Mouse (Mus musculus) erythroblast, adult 5-6 weeks (primary cell): Measurements from ENCODE around the gene Hoxa3. TPM values are rescaled to one million over a fixed set of nuclear protein-coding genes. Genes with fewer than 3 reads are reported as not detected.

ENCODE experiments used
- ATAC-seq: replicated peaks from 2 replicates; pipeline ENCODE4 v1.8.0; 2016; ENCODE audit warnings: moderate number of reproducible peaks, mild to moderate bottlenecking, moderate TSS enrichment, inconsistent platforms; ENCODE audit not compliant: poor library complexity, low FRiP score, severe bottlenecking
- total RNA-seq, 2 experiments: library from RNA; stranded (forward) in 1 of 2; stranded (reverse) in 1 of 2; fragments of 150-400 nt in 1 of 2; fragments of 200-764, 138-1000 nt in 1 of 2; gene quantifications; 2 replicates each; pipeline versions ENCODE4 v1.2.3 to v1.2.4; 2015 to 2017; ENCODE audit warnings: low replicate concordance in 2 of 2

Hoxa3 gene
- total RNA-seq, 2 experiments from 2014 or later, result not detected

DNA sequence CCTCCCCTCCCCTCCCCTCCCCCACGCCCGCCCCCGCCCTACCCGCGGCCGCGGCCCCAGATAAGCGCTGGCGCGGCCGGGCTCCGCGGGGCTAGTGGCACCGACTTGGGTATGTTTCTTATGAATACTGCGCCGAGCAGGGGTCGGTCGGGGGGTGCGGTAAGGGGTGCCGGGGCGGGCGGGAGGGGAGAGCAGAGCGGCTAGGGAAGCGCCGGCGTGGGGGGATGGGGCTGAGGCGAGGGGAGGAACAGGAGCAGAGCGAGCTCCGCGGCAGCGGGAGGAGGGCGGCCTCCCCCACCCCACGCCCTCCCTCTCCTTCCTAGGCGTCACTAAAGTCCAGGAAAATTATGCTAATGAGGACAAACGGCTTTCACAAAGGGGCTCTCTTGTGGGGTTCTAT, 37.3 kb downstream of the Hoxa3 start:
- no peak for ATAC-seq

DNA sequence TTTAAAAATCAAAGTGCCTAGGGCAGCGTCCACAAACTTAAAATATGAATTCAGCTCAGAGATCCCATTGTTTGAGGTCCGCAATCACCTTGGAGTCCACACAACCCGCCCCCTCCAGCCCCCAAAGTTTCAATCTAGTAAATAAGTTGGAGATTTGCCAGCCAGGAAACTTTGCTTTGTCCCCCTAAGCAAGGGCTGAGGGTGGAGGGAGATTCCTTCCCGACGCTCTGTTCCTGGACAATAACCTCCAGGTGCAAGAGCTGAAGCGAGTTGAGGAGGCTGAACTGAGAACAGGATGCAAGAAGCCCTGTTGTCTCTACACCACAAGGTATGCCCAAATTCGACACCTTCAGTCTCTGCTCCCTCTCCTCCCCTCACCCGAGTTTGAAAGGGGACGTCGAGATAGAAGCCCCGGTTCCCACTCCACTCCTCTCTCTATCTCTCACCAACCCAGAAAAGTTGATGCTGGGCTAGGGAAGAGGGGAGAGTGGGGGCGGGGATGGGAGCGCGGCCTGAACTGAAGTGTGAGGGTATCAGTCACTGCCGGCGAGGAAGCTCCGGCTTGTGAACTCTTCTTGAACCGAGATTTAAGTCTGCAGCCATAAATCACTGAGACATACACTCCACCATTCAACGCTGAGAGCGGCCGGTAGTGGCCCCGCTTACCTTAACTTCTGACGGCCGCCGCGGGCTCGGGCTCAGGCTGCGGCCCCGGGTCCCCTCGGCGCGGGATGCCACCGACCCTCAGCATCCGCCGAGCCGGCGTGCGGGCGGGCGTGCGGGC, 38.0 kb downstream of the Hoxa3 start:
- no peak for ATAC-seq

DNA sequence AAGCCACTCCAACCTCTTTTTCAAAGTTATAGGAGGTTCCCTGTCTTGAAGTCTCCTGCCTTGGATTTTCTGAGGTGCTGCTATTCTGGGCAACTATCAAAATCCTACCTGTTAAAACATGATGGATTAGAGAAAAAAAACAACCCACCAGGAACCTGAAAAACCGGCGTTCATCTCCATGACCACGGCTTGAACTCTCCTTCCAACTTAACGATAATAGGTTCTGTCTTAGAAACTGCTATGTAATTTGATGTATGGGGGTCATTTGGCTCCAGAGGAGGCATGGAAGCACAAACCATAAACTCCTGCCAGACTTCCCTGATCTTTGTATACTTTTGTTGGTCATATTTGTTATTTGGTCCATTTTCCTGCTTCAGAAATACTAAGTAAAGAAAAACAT, 39.5 kb downstream of the Hoxa3 start:
- no peak for ATAC-seq

GRCm38 (mm10) chr6:52172501-52172900, 40.6 kb downstream of the Hoxa3 start:
- ATAC-seq, result no peak

GRCm38 (mm10) chr6:52171938-52172337, 41.2 kb downstream of the Hoxa3 start:
- ATAC-seq, result no peak

DNA sequence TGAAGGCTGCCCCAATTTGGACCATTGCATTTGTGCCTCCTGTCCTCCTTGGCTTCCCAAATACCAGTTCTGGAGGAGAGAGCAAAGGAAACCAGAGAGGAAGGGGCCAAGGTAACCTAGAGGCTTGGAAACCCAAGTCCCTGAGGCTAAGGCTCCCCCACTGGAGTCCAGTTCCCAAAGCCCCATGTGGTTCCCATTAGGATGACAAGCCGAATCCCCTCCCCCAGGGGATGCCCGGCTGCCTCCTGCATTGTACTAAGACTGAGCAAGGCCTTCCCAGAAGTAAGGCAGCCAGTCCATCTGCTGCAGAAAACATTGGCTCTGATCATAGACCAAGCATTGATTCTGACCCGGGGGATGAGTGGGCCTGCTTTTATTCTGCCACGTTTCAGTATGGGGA, 41.8 kb downstream of the Hoxa3 start:
- ATAC-seq, result no peak

GRCm38 (mm10) chr6:52170898-52171223, 42.3 kb downstream of the Hoxa3 start:
- ATAC-seq, result no peak

DNA sequence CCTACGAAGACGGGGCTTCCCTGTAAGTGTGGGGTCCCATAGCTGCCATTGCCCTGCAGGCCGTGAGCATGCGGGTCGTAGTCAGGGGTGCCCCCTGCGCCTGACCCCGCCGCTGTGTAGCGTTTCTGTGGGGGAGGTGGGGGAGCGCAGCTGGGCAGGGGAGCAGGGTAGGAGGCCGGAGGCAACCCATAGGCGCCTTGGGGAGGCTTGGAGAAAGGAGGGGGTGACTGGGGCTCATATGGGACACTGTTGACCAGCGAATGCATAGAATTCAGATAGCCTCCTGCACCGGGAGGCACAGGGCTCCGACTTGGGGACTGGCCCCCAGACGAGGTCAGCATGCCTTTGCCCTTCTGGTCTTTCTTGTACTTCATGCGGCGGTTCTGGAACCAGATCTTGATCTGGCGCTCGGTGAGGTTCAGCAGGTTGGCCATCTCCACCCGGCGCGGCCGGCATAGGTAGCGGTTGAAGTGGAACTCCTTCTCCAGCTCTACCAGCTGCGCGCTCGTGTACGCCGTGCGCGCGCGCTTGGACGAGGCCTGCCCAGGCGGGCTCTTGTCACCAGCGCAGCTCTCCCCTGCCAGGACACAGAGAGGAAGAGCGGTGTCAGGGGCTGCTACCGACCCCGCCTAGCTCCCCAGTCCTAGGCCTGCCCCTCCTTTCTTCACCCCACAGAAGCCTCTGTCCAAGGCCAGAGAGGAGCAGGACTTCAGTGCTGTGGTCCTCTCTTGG, 42.8 kb downstream of the Hoxa3 start:
- ATAC-seq, result no peak

DNA sequence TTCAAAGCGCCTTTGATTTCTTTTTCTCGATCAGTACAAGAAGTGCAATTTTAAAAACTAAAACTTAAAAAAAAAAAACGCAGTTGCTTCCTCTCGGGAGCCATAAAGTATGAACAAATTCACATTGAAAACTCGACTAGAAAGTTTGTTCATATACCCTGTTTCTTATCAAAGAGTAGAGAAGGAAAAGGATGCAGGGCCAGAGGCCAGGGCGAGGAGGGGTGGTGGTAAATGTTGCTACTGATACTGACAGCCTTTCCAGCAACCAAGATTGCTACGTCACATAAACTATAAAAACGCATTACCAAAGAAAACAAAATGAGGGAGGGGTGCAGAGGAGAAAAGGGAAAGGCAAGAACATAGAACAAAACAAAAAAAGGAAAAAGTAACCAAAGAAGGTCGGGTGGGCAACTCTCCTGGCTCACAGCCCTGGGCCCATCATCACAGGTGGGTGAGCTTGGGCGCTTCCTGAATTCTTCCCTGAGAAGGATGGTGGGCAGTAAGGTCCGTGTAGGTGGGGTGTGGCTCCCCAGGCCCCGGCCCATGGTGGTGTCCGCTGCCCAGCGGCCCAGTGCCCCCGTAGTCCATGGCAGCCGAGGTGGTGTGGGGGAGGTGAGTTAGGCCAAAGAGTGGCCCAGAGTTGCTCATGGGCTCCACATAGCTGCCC, 43.5 kb downstream of the Hoxa3 start:
- no peak for ATAC-seq

GRCm38 (mm10) chr6:52168191-52169055, 44.7 kb downstream of the Hoxa3 start:
- ATAC-seq, result no peak

DNA sequence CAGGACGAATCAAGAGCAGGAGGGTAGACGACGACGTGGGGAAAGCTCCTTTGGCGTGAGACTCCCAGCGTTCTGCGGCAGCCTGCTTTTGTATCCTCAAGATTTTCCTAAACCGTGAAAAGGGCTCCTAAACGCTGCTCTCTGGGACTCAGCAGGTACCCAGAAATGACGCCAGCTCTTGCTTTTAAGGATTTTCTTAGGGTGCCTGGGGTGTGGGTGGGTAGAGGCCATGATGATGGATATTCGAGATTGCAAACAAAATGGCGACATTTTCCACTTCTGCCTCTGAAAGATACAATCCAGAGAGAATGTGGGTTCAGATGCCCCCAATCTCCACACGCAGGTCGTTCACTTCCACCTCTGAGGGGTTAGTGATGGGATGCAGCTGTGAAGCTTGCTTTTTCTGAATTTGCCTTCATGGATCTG, 45.4 kb downstream of the Hoxa3 start:
- ATAC-seq, result no peak

GRCm38 (mm10) chr6:52167176-52167575, 46.0 kb downstream of the Hoxa3 start:
- no peak for ATAC-seq

DNA sequence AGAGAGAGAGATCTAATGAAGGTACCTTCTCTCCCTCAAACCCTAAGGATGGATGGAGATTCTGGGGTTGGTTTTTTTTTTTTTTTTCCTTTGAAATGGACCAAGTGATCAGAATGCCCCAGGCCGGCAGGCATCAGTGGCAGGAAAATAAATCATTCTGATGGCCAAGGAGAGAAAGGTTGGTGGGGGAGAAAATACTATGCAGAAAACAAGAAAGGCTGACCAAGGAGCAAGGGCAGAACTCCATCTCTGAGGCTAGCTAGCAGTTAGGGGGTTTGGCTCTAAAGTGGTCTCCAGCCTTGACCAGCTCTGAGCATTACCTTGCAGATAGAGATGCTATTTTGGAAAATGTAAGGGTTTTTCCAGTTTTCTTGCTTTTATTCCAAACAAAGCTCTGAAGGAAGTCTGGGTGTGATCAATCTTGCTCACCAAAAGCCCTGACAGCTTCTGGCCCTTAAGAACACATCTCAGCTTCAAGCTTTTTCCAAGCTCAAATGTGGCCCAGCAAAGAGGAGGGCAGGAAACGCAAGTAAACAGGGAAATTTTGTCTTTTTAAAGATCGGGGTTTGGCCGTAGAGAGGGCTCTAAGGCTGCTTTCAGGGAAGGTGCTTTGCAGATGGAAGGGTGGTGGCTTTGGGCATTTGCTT, 46.6 kb downstream of the Hoxa3 start:
- ATAC-seq, result no peak

GRCm38 (mm10) chr6:52165441-52166370, 47.4 kb downstream of the Hoxa3 start:
- ATAC-seq, result no peak

- ATAC-seq, result no peak
Observed at GRCm38 (mm10) chr6:52164626-52165440, 48.3 kb downstream of the Hoxa3 start, which contains the start of gene Hoxa2. TSS of gene Hoxa2 (minus strand) at chr6:52164831.

DNA sequence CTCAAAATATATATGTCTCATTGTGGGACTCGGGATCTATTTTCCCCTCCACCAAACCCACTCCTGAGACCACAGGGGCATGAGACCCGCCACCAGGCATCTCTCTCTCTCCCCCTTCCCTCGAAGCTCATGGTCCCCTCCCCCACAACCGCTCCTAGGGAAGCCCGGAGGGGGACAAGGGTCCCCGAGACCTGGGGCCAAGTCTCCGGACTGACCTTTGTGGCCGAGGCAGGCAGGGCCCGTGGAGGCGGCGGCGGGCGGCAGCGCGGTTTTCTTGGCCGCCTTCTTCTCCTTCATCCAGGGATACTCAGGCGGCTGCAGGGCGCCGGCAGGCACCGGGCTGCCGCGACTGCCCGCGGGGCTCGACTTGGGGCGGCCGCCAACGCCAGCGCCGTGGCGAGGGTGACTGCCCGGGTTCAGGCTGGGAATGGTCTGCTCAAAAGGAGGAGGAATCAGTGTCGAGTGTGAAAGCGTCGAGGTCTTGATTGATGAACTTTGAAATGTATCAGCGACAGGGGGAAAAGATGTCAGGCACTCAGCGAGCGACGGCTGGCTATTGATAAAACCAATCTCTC, 49.0 kb downstream of the Hoxa3 start:
- ATAC-seq, result no peak

- no peak for ATAC-seq
Observed at GRCm38 (mm10) chr6:52163366-52164031, 49.6 kb downstream of the Hoxa3 start.
